Mouse (Mus musculus) T-helper 2 cell (primary cell): ENCODE measurements around the gene Gm9821.

Source experiments
- in situ Hi-C: fragments of 300-600 bp; cut with MboI, MseI; formaldehyde crosslinking; loops from one replicate; pipeline ENCODE4 v1.15.1; 2025; ENCODE audit warnings: high pct_unique_total_duplicates

Gm9821 gene

DNA sequence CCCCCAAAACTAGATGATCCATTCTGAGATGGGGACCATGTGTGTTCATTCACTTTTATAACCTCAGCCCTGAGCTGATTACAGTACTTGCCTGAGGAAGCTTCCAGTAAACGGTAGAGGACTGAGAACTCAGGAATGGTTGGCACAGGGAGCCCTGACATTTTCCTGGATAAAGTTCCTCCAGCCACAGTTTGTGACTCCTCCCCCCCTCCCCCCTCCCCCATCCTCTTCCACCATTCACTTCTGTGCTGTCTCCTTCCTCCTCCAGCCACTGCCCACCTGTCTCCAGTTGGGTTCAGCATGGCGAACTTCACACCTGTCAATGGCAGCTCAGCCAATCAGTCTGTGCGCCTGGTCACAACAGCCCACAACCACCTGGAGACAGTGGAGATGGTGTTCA lies 18.6 kb upstream of the Gm9821 start, which contains the start of gene Chrm4:
Gene Chrm4, plus strand, starts transcription at position 301 of the 400 bp plus-strand sequence.
- in situ Hi-C loops, result no loop called here

DNA sequence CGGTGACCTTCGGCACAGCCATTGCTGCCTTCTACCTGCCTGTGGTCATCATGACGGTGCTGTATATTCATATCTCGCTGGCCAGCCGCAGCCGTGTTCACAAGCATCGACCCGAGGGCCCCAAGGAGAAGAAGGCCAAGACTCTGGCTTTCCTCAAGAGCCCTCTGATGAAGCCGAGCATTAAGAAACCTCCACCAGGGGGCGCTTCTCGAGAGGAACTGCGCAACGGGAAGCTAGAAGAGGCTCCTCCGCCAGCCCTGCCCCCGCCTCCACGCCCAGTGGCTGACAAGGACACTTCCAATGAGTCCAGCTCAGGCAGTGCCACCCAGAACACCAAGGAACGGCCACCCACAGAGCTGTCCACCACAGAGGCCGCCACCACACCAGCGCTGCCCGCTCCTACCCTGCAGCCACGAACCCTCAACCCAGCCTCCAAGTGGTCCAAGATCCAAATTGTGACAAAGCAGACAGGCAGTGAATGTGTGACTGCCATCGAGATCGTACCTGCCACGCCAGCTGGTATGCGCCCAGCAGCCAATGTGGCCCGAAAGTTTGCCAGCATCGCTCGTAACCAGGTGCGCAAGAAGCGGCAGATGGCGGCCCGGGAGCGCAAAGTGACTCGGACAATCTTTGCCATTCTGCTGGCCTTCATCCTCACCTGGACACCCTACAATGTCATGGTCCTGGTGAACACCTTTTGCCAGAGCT lies 17.5 kb upstream of the Gm9821 start:
- in situ Hi-C loops, result no loop called here

DNA sequence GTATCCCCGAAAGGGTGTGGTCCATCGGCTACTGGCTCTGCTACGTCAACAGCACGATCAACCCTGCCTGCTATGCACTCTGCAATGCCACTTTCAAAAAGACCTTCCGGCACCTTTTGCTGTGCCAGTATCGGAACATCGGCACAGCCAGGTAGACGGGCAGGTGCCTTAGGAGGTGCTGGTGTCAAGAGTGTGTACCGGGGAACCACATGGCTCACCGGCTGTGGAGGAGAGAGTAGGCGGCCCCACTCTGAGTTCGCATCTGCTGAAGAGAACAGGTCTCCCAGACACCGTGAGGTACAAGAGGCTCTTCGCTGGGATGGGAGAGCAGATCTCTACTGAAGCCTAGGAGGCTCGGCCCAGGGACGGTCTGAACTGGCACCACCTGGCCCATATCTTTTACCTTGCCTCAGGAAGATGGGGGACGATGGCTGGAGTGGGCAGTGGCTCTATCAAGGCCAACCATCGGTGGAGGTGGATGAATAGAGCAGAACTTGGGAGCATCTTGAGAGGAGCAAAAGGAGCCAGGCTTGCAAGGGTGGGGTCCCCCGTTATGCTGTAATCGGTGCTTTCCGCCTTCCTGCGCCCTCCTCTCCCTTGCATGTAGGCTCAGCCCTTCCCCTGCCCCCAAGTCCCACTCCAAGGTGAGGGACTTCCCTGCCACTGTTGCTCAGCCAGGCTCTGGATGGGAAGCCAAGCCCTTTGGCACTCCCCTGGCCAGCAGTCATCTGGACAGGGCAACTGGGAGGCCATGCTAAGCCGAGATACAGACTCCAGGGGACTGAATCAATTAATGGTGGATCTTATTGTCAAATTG lies 16.8 kb upstream of the Gm9821 start:
- in situ Hi-C loops, result no loop called here

DNA sequence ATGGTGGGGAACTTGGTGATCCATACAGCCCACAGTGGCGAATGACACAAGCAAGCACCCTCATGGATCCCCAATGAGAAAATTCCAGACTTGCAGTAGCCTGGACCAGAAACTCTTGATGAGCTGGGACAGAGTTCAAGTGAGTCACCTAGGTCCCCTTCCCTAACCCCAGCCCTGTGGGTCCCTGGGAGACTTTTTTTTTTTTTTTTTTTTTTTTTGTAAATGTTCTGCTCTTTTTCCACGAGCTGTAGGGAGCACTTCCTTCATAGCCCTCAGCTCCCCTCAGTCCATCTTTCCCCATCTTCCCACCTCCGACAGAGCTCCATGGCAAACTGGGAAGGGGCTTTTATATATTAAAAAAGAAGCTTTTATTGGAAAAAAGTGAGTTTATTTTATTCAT lies 16.0 kb upstream of the Gm9821 start:
- in situ Hi-C loops, result no loop called here

DNA sequence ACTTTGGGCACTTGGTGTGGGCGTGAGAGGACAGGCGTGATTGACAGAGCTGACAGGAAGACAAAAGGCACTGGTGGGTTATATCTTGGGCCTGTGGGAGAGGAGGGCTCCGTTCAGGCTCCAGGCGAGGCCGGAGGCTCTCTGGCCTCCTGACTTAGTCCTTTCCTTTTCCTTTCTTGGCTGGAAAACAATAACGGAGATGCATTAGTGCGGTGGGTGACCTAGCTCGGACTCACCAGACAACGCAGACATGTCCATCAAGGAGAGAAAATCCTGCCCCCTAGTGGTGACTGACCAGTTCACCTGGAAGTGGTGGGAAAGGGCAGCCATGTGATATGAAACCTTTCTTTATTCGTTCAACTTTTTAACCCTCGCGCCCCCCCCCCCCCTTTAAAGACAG lies 15.6 kb upstream of the Gm9821 start:
- in situ Hi-C loops, result no loop called here

- in situ Hi-C loops, result no loop called here
Measured at GRCm38 (mm10) chr2:91930761-91931291, 14.7 kb upstream of the Gm9821 start.

GRCm38 (mm10) chr2:91931328-91932159 lies 14.0 kb upstream of the Gm9821 start:
- in situ Hi-C loops, result no loop called here

GRCm38 (mm10) chr2:91932160-91932711 lies 13.3 kb upstream of the Gm9821 start, which contains the start of gene Mdk:
Mdk (minus strand) TSS chr2:91932297.
- in situ Hi-C loops, result no loop called here

DNA sequence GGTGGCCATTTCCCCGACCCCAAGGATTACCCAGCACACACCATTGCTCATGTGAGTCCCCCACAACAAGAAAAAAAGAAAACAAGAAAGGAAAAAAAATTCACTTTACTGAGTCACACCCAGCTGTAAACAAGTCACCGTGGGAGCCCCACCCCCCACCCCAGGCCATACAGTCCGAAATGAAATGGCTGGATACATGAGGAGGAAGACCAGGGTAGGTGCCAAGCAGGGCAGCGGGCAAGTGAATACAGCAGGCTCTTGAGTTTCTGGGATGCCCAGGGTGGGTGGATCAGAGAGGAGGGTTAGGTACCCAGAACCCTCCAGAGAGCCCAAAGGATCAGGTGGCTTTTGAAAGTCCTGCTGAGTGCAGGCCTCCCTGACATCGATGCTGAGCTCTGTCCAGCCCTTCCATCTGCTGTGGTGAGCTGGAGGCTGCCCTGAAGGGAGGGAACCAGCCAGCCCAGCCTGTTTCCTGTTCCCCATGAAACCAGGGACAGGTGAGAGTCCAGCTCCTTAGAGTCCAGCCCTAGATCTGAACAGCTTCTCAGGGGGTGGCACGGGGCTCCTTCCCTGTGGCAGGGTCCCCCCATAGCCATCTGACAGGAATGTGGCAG lies 12.7 kb upstream of the Gm9821 start:
- in situ Hi-C loops, result no loop called here

DNA sequence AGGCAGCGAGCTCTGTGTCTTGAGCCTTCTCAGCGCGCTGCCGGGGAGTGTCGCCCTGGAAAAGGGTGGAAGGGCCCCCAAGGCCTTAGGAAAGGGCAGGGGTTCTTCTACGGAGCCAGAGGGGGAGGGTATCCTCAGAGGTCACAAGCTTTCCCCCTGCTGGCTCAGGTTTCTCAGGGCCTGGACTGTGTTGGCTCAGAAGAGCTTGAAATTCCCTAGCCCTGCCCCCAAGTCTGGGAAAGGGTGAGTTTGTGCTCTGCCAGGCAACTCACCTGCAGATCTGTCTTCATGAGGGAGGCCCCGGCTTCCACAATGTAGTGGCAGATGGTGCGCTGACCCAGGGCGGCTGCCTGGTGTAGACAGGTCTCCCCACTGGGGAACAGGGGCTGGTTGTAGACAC lies 12.0 kb upstream of the Gm9821 start:
- in situ Hi-C loops, result no loop called here

GRCm38 (mm10) chr2:91934016-91934415 lies 11.5 kb upstream of the Gm9821 start:
- in situ Hi-C loops, result no loop called here

DNA sequence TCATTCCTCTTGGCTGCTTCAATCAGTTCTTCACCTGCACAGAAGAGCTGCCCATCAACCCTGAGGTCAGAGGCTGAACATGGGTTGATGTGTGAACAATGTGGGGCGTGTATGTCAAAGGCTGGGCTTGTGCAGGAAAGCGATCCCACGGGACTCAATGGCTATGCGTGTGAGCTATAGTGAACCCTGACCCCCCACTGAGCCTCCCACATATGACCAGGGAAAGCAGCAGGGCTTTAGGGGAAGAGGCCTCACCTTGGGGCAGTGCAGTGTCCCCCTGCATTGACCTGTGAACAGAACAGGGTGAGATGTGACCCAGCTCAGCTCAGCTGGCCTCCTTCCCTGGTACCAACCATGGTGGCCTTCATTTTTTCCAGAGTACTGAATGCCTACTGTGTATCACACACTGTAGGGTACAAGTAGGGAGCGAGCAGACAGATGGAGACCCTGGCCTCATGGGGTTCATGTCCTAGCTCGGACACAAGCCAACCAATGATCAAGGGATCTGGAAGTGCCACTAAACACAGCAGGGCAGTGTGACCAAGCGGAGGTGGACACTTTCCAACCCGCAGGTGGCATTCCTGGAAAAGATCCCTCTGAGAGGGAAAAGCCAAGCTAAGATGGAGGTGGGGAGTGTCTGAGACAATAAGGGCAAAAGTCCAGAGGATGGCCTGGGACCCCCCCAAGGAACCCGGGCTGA lies 10.5 kb upstream of the Gm9821 start:
- in situ Hi-C loops, result no loop called here

GRCm38 (mm10) chr2:91936154-91936553 lies 9.3 kb upstream of the Gm9821 start:
- in situ Hi-C loops, result no loop called here

GRCm38 (mm10) chr2:91939303-91939935 lies 6.1 kb upstream of the Gm9821 start:
- in situ Hi-C loops, result no loop called here

GRCm38 (mm10) chr2:91942356-91942755 lies 3.1 kb upstream of the Gm9821 start:
- in situ Hi-C loops, result loop anchor here (5.0 to 10.0 kb wide), 2 partner anchors 1020 to 1502 kb away; no protein-coding TSS in a partner anchor

- in situ Hi-C loops, result loop anchor here (5.0 to 10.0 kb wide), 2 partner anchors 1022 to 1500 kb away; no protein-coding TSS in a partner anchor
Measured at GRCm38 (mm10) chr2:91944170-91944950, 1.1 kb upstream of the Gm9821 start.

GRCm38 (mm10) chr2:91946836-91947235 lies 1.3 kb downstream of the Gm9821 start:
- in situ Hi-C loops, result loop anchor here (10.0 kb wide), 1 partner anchor 1498 kb away; no protein-coding TSS in a partner anchor

DNA sequence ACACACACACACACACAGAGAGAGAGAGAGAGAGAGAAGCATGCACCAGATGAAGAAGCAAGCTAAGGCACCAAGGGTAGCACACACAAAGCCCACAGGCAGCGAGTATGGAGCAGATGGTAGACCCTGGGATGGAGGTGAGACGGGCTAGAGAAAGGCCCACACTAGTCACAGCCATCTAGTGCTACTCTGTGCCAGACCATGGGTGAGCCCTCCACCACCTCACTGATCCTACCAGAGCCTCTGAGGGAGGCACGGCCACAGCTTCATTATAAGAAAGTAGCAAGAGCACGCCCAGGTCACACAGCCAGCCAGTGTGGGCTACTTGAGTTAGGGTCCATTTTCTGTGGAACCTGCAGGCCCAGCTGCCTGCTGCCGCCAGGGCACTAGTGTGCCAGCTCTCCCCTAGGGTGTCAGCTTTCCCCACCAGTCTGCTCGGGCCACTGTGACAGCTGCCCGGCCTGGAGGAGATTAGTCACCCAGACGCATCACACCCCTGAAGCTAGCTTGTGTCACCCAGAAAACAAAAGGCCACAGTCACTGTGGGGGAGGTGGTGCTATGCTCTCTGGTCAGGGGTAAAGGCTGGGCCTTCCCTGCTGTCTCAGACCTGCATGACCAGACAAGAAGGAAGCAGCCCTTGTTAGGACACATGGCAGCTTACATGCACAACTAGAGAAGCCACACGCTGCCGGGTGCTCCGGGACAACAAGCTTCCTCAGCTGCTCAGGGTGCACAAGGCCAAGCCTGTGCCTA lies 2.1 kb downstream of the Gm9821 start:
- in situ Hi-C loops, result loop anchor here (10.0 kb wide), 1 partner anchor 1497 kb away; no protein-coding TSS in a partner anchor
